Mouse (Mus musculus) cortical plate, adult 2 months (tissue): ENCODE data around the gene Mob3a. TPM values are rescaled to one million over a fixed set of nuclear protein-coding genes. Genes with fewer than 3 reads are reported as not detected.

Source experiments
- H3K27ac ChIP-seq: fragments of 200-500 bp; 2 replicates; pipeline ENCODE4 v1.5.1; 2012; ENCODE audit warnings: low read length, control low read depth, inconsistent platforms; ENCODE audit not compliant: insufficient read depth
- H3K4me1 ChIP-seq: fragments of 200-500 bp; 2 replicates; pipeline ENCODE4 v1.6.1; 2011; ENCODE audit warnings: low read length; ENCODE audit not compliant: control insufficient read depth, insufficient read depth
- H3K4me3 ChIP-seq: fragments of 200-500 bp; 2 replicates; pipeline ENCODE4 v1.5.1; 2011; ENCODE audit warnings: mild to moderate bottlenecking, low read length, control low read depth; ENCODE audit not compliant: insufficient read depth
- CTCF ChIP-seq: fragments of 200-500 bp; IDR thresholded peaks from 2 replicates; pipeline ENCODE4 v1.5.1; 2011; ENCODE audit warnings: mild to moderate bottlenecking, control low read depth, low read length; ENCODE audit not compliant: insufficient read depth; ENCODE audit errors: extremely low read depth
- POLR2A ChIP-seq: fragments of 200-500 bp; IDR thresholded peaks from 2 replicates; pipeline ENCODE4 v1.6.1; 2011; ENCODE audit warnings: mild to moderate bottlenecking, low read length, control low read depth; ENCODE audit not compliant: insufficient read depth; ENCODE audit errors: extremely low read depth
- polyA plus RNA-seq: library from polyadenylated mRNA; depleted of rRNA; stranded (reverse); fragments of >200 nt; gene quantifications from 2 replicates; pipeline ENCODE4 v1.2.3, GENCODE M21; 2012

Gene Mob3a
- polyA plus RNA-seq, 1 experiment = 9.4 TPM

- Histone ChIP-seq H3K4me1 (peaks cover 7% of the 10 kb centered on the region), H3K27ac (0 out of 2 replicates have a peak overlapping the region, but pooled peaks have one; percentile 8), H3K4me3 (peak overlapping the region; percentile 79; the same call in 1 of the 2 replicates)
- TF ChIP-seq CTCF (no peak), POLR2A (no peak)
These were observed 27.5 kb downstream of the Mob3a start for GRCm38 (mm10) chr10:80674161-80674711.

- Histone ChIP-seq H3K4me1 (peaks cover 7% of the 10 kb centered on the region), H3K4me3 (peak overlapping the region; percentile 79; the same call in 1 of the 2 replicates), H3K27ac (0 out of 2 replicates have a peak overlapping the region, but pooled peaks have one; percentile 8)
- TF ChIP-seq POLR2A = no peak
These were observed 28.1 kb downstream of the Mob3a start for GRCm38 (mm10) chr10:80673690-80674089.

GRCm38 (mm10) chr10:80671936-80672690 is 29.7 kb downstream of the Mob3a start:
- Histone ChIP-seq H3K27ac (no peak overlapping the region), H3K4me1 (0 out of 2 replicates have a peak, but pooled peaks cover 1% of the 10 kb centered on the region), H3K4me3 (no peak overlapping the region)
- TF ChIP-seq POLR2A = no peak
- TF ChIP-seq CTCF = no peak

- Histone ChIP-seq H3K4me3 (no peak overlapping the region), H3K27ac (no peak overlapping the region), H3K4me1 (0 out of 2 replicates have a peak, but pooled peaks cover 1% of the 10 kb centered on the region)
These were observed 30.5 kb downstream of the Mob3a start for GRCm38 (mm10) chr10:80671251-80671650.

GRCm38 (mm10) chr10:80670531-80670930 is 31.2 kb downstream of the Mob3a start:
- H3K4me1 ChIP-seq = 0 out of 2 replicates have a peak, but pooled peaks cover 1% of the 10 kb centered on the region
- TF ChIP-seq POLR2A (no peak), CTCF (no peak)
- no peak overlapping the region for H3K4me3 ChIP-seq
- no peak overlapping the region for H3K27ac ChIP-seq

More at GRCm38 (mm10) chr10:80671251-80671650, 30.5 kb downstream of the Mob3a start:
- TF ChIP-seq CTCF = no peak
- no peak for TF ChIP-seq POLR2A

- Histone ChIP-seq H3K4me1 (0 out of 2 replicates have a peak, but pooled peaks cover 1% of the 10 kb centered on the region), H3K4me3 (no peak overlapping the region), H3K27ac (no peak overlapping the region)
- TF ChIP-seq POLR2A = no peak
These were observed 31.9 kb downstream of the Mob3a start for GRCm38 (mm10) chr10:80669737-80670485.

GRCm38 (mm10) chr10:80669018-80669417 is 32.8 kb downstream of the Mob3a start:
- TF ChIP-seq CTCF = no peak
- no peak for TF ChIP-seq POLR2A
- Histone ChIP-seq H3K4me3 (no peak overlapping the region), H3K4me1 (no peaks in the 10 kb centered on the region), H3K27ac (no peak overlapping the region)

GRCm38 (mm10) chr10:80668614-80669013 is 33.2 kb downstream of the Mob3a start:
- Histone ChIP-seq H3K4me3 (no peak overlapping the region), H3K27ac (no peak overlapping the region), H3K4me1 (no peaks in the 10 kb centered on the region)
- TF ChIP-seq POLR2A (no peak), CTCF (no peak)

- Histone ChIP-seq H3K4me1 (no peaks in the 10 kb centered on the region), H3K27ac (no peak overlapping the region), H3K4me3 (no peak overlapping the region)
- TF ChIP-seq CTCF = no peak
- no peak for TF ChIP-seq POLR2A
These were observed 34.9 kb downstream of the Mob3a start for GRCm38 (mm10) chr10:80666837-80667412.
